In genomic region chr7:3369189-3369588, GRCm38 (mm10) we compare ENCODE assay signal across 27 mouse cellular contexts. TPM values are rescaled to one million over a fixed set of nuclear protein-coding genes. Genes with fewer than 3 reads are reported as not detected.
DNase-seq lines count a peak whose midpoint lies in the region; ATAC-seq and TF ChIP-seq lines count a peak whose summit lies in the region.
"Had no signal": no experiment of that assay in that cellular context is flagged by ENCODE, and none has a peak within 500 bp of the region (broad histone marks: within the 10 kb centered on the region; RNA-seq: fewer than 3 reads in every experiment).

No protein-coding gene starts in this region.

- ATAC-seq in midbrain, embryonic 11.5 days (ENCODE audit: low FRiP score), result no peak
- ATAC-seq in midbrain, embryonic 16.5 days, result no peak

- no peak overlapping the region for H3K27ac ChIP-seq in midbrain, embryonic 11.5 days (ENCODE audit: low read depth, low read length)
- H3K27ac ChIP-seq in midbrain, embryonic 16.5 days (ENCODE audit: low read length), result no peak overlapping the region
- peak overlapping the region; percentile 90 for H3K27ac ChIP-seq in ES-Bruce4 (ENCODE audit: insufficient read depth, low read length)
- H3K27ac ChIP-seq: embryonic facial prominence, embryonic 15.5 days; forebrain, embryonic 10.5 days; gastrocnemius, adult 2 months; hindbrain, embryonic 12.5 days had no signal

- H3K27me3 ChIP-seq in midbrain, embryonic 11.5 days (ENCODE audit: control insufficient read depth, insufficient read depth, low read length), result peaks cover 18% of the 10 kb centered on the region
- no peaks in the 10 kb centered on the region for H3K27me3 ChIP-seq in midbrain, embryonic 16.5 days (ENCODE audit: control insufficient read depth, insufficient read depth, low read depth, low read length)
- H3K27me3 ChIP-seq in ES-Bruce4 (ENCODE audit: control insufficient read depth, insufficient read depth, low read length, poor library complexity, severe bottlenecking), result no peaks in the 10 kb centered on the region

- TF ChIP-seq CTCF in ES-Bruce4 (IDR thresholded peaks at IDR 0.05; ENCODE audit: low read depth, low read length), result no peak

- peak; percentile 76 for DNase-seq in midbrain, embryonic 11.5 days (ENCODE audit: low spot score, missing footprints)
- peak; percentile 55 for DNase-seq in brain, adult 2 months (ENCODE audit: low read depth, low spot score)
- DNase-seq in spleen, postnatal 4 days (ENCODE audit: low spot score in 2 of 2), result no peak
- no peak for DNase-seq in urinary bladder, adult 2 months (ENCODE audit: low spot score)
- no peak for DNase-seq in adrenal gland, postnatal 10 days
- DNase-seq: adrenal gland, adult 2 months; adrenal gland, postnatal 36 days; cerebellum, adult 18-20 months; cerebellum, adult 9-11 months; cerebellum, postnatal 36 days; embryo, embryonic 11 days; gastrocnemius, adult 2 months; gastrocnemius, postnatal 25 days; heart, postnatal 36 days; kidney, adult 11 months; kidney, adult 9 months had no signal

- peaks cover 7% of the 10 kb centered on the region; the same call in 1 of the 2 replicates for H3K4me1 ChIP-seq in midbrain, embryonic 11.5 days (ENCODE audit: control insufficient read depth, insufficient read depth, low read length)
- peaks cover 7% of the 10 kb centered on the region; the same call in 1 of the 2 replicates for H3K4me1 ChIP-seq in midbrain, embryonic 16.5 days (ENCODE audit: control insufficient read depth, insufficient read depth, low read length)
- H3K4me1 ChIP-seq in ES-Bruce4 (ENCODE audit: control insufficient read depth, insufficient read depth, low read length), result peaks cover 8% of the 10 kb centered on the region

- no peak for TF ChIP-seq POLR2A in ES-Bruce4 (IDR thresholded peaks at IDR 0.05; ENCODE audit: insufficient read depth, low read length)

- H3K4me2 ChIP-seq in midbrain, embryonic 11.5 days, result no peak overlapping the region
- no peak overlapping the region for H3K4me2 ChIP-seq in midbrain, embryonic 16.5 days (ENCODE audit: low read length)
- H3K4me2 ChIP-seq: embryonic facial prominence, embryonic 15.5 days; heart, embryonic 12.5 days; hindbrain, embryonic 12.5 days had no signal

- no peak overlapping the region for H3K9ac ChIP-seq in midbrain, embryonic 11.5 days (ENCODE audit: low read length)
- H3K9ac ChIP-seq in midbrain, embryonic 16.5 days (ENCODE audit: low read depth, low read length), result no peak overlapping the region
- H3K9ac ChIP-seq in ES-Bruce4 (ENCODE audit: low read depth, poor library complexity, severe bottlenecking), result peak overlapping the region; percentile 81; the same call in 1 of the 2 replicates
- H3K9ac ChIP-seq: embryonic facial prominence, embryonic 15.5 days; heart, embryonic 12.5 days; hindbrain, embryonic 12.5 days had no signal

- no peak overlapping the region for H3K4me3 ChIP-seq in midbrain, embryonic 11.5 days (ENCODE audit: low read depth, low read length)
- no peak overlapping the region for H3K4me3 ChIP-seq in midbrain, embryonic 16.5 days (ENCODE audit: low read depth, low read length)
- no peak overlapping the region for H3K4me3 ChIP-seq in ES-Bruce4 (ENCODE audit: low read depth, low read length)
- H3K4me3 ChIP-seq: embryonic facial prominence, embryonic 15.5 days; erythroblast, embryonic 14.5 days; forebrain, embryonic 10.5 days; gastrocnemius, adult 2 months; heart, embryonic 12.5 days; hindbrain, embryonic 12.5 days had no signal

- no peaks in the 10 kb centered on the region for H3K9me3 ChIP-seq in midbrain, embryonic 11.5 days (ENCODE audit: control insufficient read depth, low read length)
- H3K9me3 ChIP-seq in midbrain, embryonic 16.5 days (replicated peaks; ENCODE audit: control insufficient read depth, low read length, poor library complexity, severe bottlenecking), result no peaks in the 10 kb centered on the region
- H3K9me3 ChIP-seq in ES-Bruce4 (replicated peaks; ENCODE audit: control insufficient read depth, insufficient read depth, low read length, poor library complexity, severe bottlenecking), result no peaks in the 10 kb centered on the region
- H3K9me3 ChIP-seq: embryonic facial prominence, embryonic 15.5 days; forebrain, embryonic 10.5 days; heart, embryonic 12.5 days; hindbrain, embryonic 12.5 days had no signal

- TF ChIP-seq EP300 in ES-Bruce4 (IDR thresholded peaks at IDR 0.05; ENCODE audit: insufficient read depth, low read depth, low read length), result no peak

- no peaks in the 10 kb centered on the region; the same call in 1 of the 2 replicates for H3K36me3 ChIP-seq in midbrain, embryonic 11.5 days (ENCODE audit: control insufficient read depth, insufficient read depth, low read length)
- H3K36me3 ChIP-seq in midbrain, embryonic 16.5 days (ENCODE audit: control insufficient read depth, insufficient read depth, low read length), result no peaks in the 10 kb centered on the region
- no peaks in the 10 kb centered on the region for H3K36me3 ChIP-seq in ES-Bruce4 (ENCODE audit: control insufficient read depth, insufficient read depth, low read length, poor library complexity, severe bottlenecking)
- H3K36me3 ChIP-seq: heart, embryonic 12.5 days had no signal

- WGBS in midbrain, embryonic 11.5 days, result 78% methylated on average over 6 of the region's 6 CpGs
- 80% methylated on average over 6 of the region's 6 CpGs for WGBS in midbrain, embryonic 16.5 days

RNA-seq across cellular contexts. Expression of gene Cacng8, which starts 21.3 kb away (rescaled TPM):
- polyA plus RNA-seq in midbrain, embryonic 11.5 days (2014; fragmentation: Nextera tagmentation; extraction: Ambion mirVana), result 4.0 and 4.7 TPM in 2 replicates
- 13.3 and 17.3 TPM in 2 replicates for polyA plus RNA-seq in midbrain, embryonic 16.5 days (2015; fragmentation: Nextera tagmentation; extraction: Ambion mirVana)
- polyA plus RNA-seq in ES-Bruce4 (2011; ENCODE audit: insufficient read depth, insufficient read length, low read depth, missing spikeins), result 5.2 and 7.6 TPM in 2 replicates
- 0.15 TPM in 1 of 2 replicates, not detected in the other for polyA plus RNA-seq in urinary bladder, adult 2 months (2012; rRNA removed)
- 1 to 10 TPM; 2.5 to 3.3 TPM for total RNA-seq in adrenal gland, postnatal 10 days (2021)
- total RNA-seq: gastrocnemius, adult 2 months; gastrocnemius, postnatal 25 days; granulocyte monocyte progenitor cell, adult 5-6 weeks; heart, adult 8-10 months; heart, postnatal 36 days had no signal
- polyA plus RNA-seq: erythroblast, embryonic 14.5 days had no signal

RNA-seq across cellular contexts. Expression of gene Cacng7, which starts 36.4 kb away (rescaled TPM):
- 4.2 and 4.4 TPM in 2 replicates for polyA plus RNA-seq in midbrain, embryonic 11.5 days (2014; fragmentation: Nextera tagmentation; extraction: Ambion mirVana)
- 2.6 and 3.0 TPM in 2 replicates for polyA plus RNA-seq in midbrain, embryonic 16.5 days (2015; fragmentation: Nextera tagmentation; extraction: Ambion mirVana)
- 57.6 and 60.5 TPM in 2 replicates for polyA plus RNA-seq in ES-Bruce4 (2011; ENCODE audit: insufficient read depth, insufficient read length, low read depth, missing spikeins)
- polyA plus RNA-seq in urinary bladder, adult 2 months (2012; rRNA removed), result 11.8 and 21.5 TPM in 2 replicates
- 1 to 10 TPM; 8.8 to 9.4 TPM for total RNA-seq in adrenal gland, postnatal 10 days (2021)
- total RNA-seq: granulocyte monocyte progenitor cell, adult 5-6 weeks had no signal
- polyA plus RNA-seq: erythroblast, embryonic 14.5 days had no signal

RNA-seq across cellular contexts. Expression of gene Cacng6, which starts 54.8 kb away (rescaled TPM):
- polyA plus RNA-seq in midbrain, embryonic 11.5 days (2014; fragmentation: Nextera tagmentation; extraction: Ambion mirVana), result not detected in 2 replicates
- polyA plus RNA-seq in midbrain, embryonic 16.5 days (2015; fragmentation: Nextera tagmentation; extraction: Ambion mirVana), result 0.10 TPM in 1 of 2 replicates, not detected in the other
- polyA plus RNA-seq in ES-Bruce4 (2011; ENCODE audit: insufficient read depth, insufficient read length, low read depth, missing spikeins), result 16.6 and 17.6 TPM in 2 replicates
- polyA plus RNA-seq in urinary bladder, adult 2 months (2012; rRNA removed), result not detected in 2 replicates
- 1 to 10 TPM; 1.5 to 6.5 TPM for total RNA-seq in adrenal gland, postnatal 10 days (2021)
- total RNA-seq: adrenal gland, postnatal 36 days; granulocyte monocyte progenitor cell, adult 5-6 weeks had no signal
- polyA plus RNA-seq: adrenal gland, adult 2 months; erythroblast, embryonic 14.5 days; hindbrain, embryonic 16.5 days; intestine, embryonic 14.5 days had no signal

Comparison
In these comparisons a context has a peak if more than half of its experiments do, and no peak if none do; other contexts are left out.
1. DNase-seq: peak in midbrain, embryonic 11.5 days (single experiment) and brain, adult 2 months (single experiment); none in spleen, postnatal 4 days (0 of 2), urinary bladder, adult 2 months (single experiment) and adrenal gland, postnatal 10 days (single experiment).
2. RNA of gene Cacng6, which starts 54.8 kb away (polyA plus RNA-seq): 16.6 to 17.6 TPM in ES-Bruce4; 0.10 TPM in midbrain, embryonic 16.5 days, not detected in urinary bladder, adult 2 months and not detected in midbrain, embryonic 11.5 days; every median in the first group is over 10 times any median in the second.